Mouse (Mus musculus): ENCODE data around the gene Olfr862.

Olfr862 gene

GRCm38 (mm10) chr9:19887904-19888303, at the start of gene Olfr862:
Gene Olfr862 (minus strand): TSS chr9:19888004.
- no peak for DNase-seq (ENCODE audit: inconsistent age in 2 of 2, low spot score in 1 of 2)

- DNase-seq (ENCODE audit: inconsistent age in 2 of 2, low spot score in 1 of 2) = no peak
These were observed 28.8 kb upstream of the Olfr862 start, which contains the start of gene Olfr77 for GRCm38 (mm10) chr9:19916565-19916964. Gene Olfr77 (plus strand): TSS chr9:19916865.

- DNase-seq (ENCODE audit: inconsistent age in 2 of 2, low spot score in 1 of 2) = no peak
These were observed 23.4 kb upstream of the Olfr862 start for GRCm38 (mm10) chr9:19911170-19911569.

GRCm38 (mm10) chr9:19849647-19850046, 38.2 kb downstream of the Olfr862 start, which contains the start of gene Olfr860:
Gene Olfr860 (minus strand): TSS chr9:19849747.
- DNase-seq (ENCODE audit: inconsistent age in 2 of 2, low spot score in 1 of 2) = no peak

Measured in adrenal gland, adult (tissue).